Mouse (Mus musculus): ENCODE measurements around the gene Icmt.
A peak's percentile ranks its signal among the peaks of the same experiment; 100 is the strongest.

The Icmt gene

GRCm38 (mm10) chr4:152296874-152297861, at the start of gene Icmt:
Gene Icmt (plus strand): TSS chr4:152297227.
- peak; percentile 100 for DNase-seq (ENCODE audit: low spot score)

- DNase-seq (ENCODE audit: low spot score): no peak
Measured at GRCm38 (mm10) chr4:152250615-152251014, 46.4 kb upstream of the Icmt start.

GRCm38 (mm10) chr4:152253183-152253759, 43.8 kb upstream of the Icmt start:
- no peak for DNase-seq (ENCODE audit: low spot score)

- peak; percentile 73 for DNase-seq (ENCODE audit: low spot score)
Measured at GRCm38 (mm10) chr4:152257070-152257469, 40.0 kb upstream of the Icmt start.

GRCm38 (mm10) chr4:152260451-152260850, 36.6 kb upstream of the Icmt start:
- no peak for DNase-seq (ENCODE audit: low spot score)

- DNase-seq (ENCODE audit: low spot score): no peak
Measured at GRCm38 (mm10) chr4:152262187-152262586, 34.8 kb upstream of the Icmt start.

GRCm38 (mm10) chr4:152263089-152263488, 33.9 kb upstream of the Icmt start:
- DNase-seq (ENCODE audit: low spot score): no peak

GRCm38 (mm10) chr4:152263512-152264176, 33.4 kb upstream of the Icmt start:
- no peak for DNase-seq (ENCODE audit: low spot score)

- no peak for DNase-seq (ENCODE audit: low spot score)
Measured at GRCm38 (mm10) chr4:152264177-152264530, 32.9 kb upstream of the Icmt start.

GRCm38 (mm10) chr4:152264867-152265568, 32.0 kb upstream of the Icmt start:
- no peak for DNase-seq (ENCODE audit: low spot score)

GRCm38 (mm10) chr4:152265791-152266190, 31.2 kb upstream of the Icmt start:
- DNase-seq (ENCODE audit: low spot score): no peak

GRCm38 (mm10) chr4:152266236-152266895, 30.7 kb upstream of the Icmt start:
- DNase-seq (ENCODE audit: low spot score): no peak

- no peak for DNase-seq (ENCODE audit: low spot score)
Measured at GRCm38 (mm10) chr4:152267748-152268369, 29.2 kb upstream of the Icmt start.

GRCm38 (mm10) chr4:152269967-152270366, 27.1 kb upstream of the Icmt start:
- no peak for DNase-seq (ENCODE audit: low spot score)

- no peak for DNase-seq (ENCODE audit: low spot score)
Measured at GRCm38 (mm10) chr4:152270599-152270998, 26.4 kb upstream of the Icmt start.

- DNase-seq (ENCODE audit: low spot score): no peak
Measured at GRCm38 (mm10) chr4:152271334-152271733, 25.7 kb upstream of the Icmt start.

GRCm38 (mm10) chr4:152272006-152272405, 25.0 kb upstream of the Icmt start:
- no peak for DNase-seq (ENCODE audit: low spot score)

GRCm38 (mm10) chr4:152272449-152273049, 24.5 kb upstream of the Icmt start:
- no peak for DNase-seq (ENCODE audit: low spot score)

- no peak for DNase-seq (ENCODE audit: low spot score)
Measured at GRCm38 (mm10) chr4:152273191-152273590, 23.8 kb upstream of the Icmt start.

- peak; percentile 73 for DNase-seq (ENCODE audit: low spot score)
Measured at GRCm38 (mm10) chr4:152273621-152274236, 23.3 kb upstream of the Icmt start, which contains the start of gene Gpr153. Gene Gpr153 (plus strand): TSS chr4:152274232.

All from testis, postnatal 10 days (tissue).